ENCODE assay signal across 10 mouse cellular contexts in the genomic region with DNA sequence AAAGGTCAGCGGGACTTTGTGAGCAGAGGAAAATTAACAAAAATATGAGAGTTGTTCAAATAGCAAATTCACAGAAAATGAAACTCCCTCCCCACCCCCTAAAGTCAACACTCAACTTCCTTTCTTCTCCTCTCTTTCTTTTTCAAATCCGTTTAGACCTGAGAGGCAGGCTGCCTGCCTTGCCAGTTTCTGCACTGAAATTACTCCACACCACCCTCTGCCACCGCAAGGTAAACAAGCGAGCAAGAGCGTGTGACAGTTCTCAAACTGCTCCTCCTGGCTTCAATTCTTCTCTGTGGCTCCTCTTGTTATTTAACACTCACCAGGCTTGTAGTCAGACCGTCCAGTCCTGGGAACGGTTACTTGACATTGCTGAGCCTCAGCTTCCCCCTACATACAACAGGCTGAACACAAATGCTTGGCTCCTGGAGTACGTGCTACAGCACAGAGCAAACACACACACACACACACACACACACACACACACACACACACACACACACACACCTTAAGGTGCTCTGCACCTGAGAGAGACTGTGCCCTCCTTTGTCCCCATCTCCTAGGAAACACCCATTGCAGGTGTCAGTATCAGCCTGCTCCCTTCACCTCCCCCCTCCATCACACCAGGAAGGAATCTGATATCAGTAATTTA.
DNase-seq lines count a peak whose midpoint lies in the region; ATAC-seq and TF ChIP-seq lines count a peak whose summit lies in the region.
"Had no signal": no experiment of that assay in that cellular context is flagged by ENCODE, and none has a peak within 500 bp of the region (broad histone marks: within the 10 kb centered on the region; RNA-seq: fewer than 3 reads in every experiment).

No protein-coding gene starts in this region.

- peaks cover 9% of the 10 kb centered on the region; the same call in 1 of the 2 replicates for H3K4me1 ChIP-seq in kidney, embryonic 15.5 days
- peaks cover 25% of the 10 kb centered on the region for H3K4me1 ChIP-seq in embryonic facial prominence, embryonic 13.5 days
- no peaks in the 10 kb centered on the region for H3K4me1 ChIP-seq in lung, embryonic 14.5 days (ENCODE audit: insufficient read depth)
- H3K4me1 ChIP-seq in stomach, embryonic 14.5 days (ENCODE audit: control insufficient read depth, insufficient read depth, low read length): no peaks in the 10 kb centered on the region

- no peak overlapping the region for H3K27ac ChIP-seq in kidney, embryonic 15.5 days
- H3K27ac ChIP-seq in embryonic facial prominence, embryonic 13.5 days: 0 out of 2 replicates have a peak overlapping the region, but pooled peaks have one; percentile 22
- no peak overlapping the region; the same call in 1 of the 2 replicates for H3K27ac ChIP-seq in lung, embryonic 14.5 days (ENCODE audit: low read depth)
- H3K27ac ChIP-seq in stomach, embryonic 14.5 days (ENCODE audit: low read length): no peak overlapping the region; the same call in 1 of the 2 replicates

- no peak for ATAC-seq in kidney, embryonic 15.5 days (replicated peaks; ENCODE audit: low FRiP score)
- ATAC-seq in embryonic facial prominence, embryonic 13.5 days (ENCODE audit: insufficient number of reproducible peaks, insufficient read depth, low FRiP score, low TSS enrichment, low read depth): peak; percentile 69; the same call in 1 of the 2 replicates
- ATAC-seq in lung, embryonic 14.5 days (ENCODE audit: insufficient read depth): peak; percentile 21; the same call in 1 of the 2 replicates
- peak; percentile 53; the same call in 1 of the 2 replicates for ATAC-seq in stomach, embryonic 14.5 days (ENCODE audit: insufficient number of reproducible peaks, insufficient read depth, low FRiP score, low read depth)

- H3K27me3 ChIP-seq in kidney, embryonic 15.5 days: 0 out of 2 replicates have a peak, but pooled peaks cover 4% of the 10 kb centered on the region
- H3K27me3 ChIP-seq in embryonic facial prominence, embryonic 13.5 days: peaks cover 3% of the 10 kb centered on the region; the same call in 1 of the 2 replicates
- H3K27me3 ChIP-seq in lung, embryonic 14.5 days (ENCODE audit: insufficient read depth, low read length): no peaks in the 10 kb centered on the region
- no peaks in the 10 kb centered on the region for H3K27me3 ChIP-seq in stomach, embryonic 14.5 days (ENCODE audit: control insufficient read depth, insufficient read depth, low read length)
- H3K27me3 ChIP-seq: hindbrain, embryonic 13.5 days had no signal

- DNase-seq in kidney, adult 9 months: no peak
- peak; percentile 39 for DNase-seq in lung, embryonic 14.5 days
- no peak for DNase-seq in heart, adult 18-20 months
- no peak for DNase-seq in adrenal gland, postnatal 36 days
- DNase-seq: gastrocnemius, postnatal 14 days; kidney, adult 8-10 months had no signal

- H3K36me3 ChIP-seq in kidney, embryonic 15.5 days: no peaks in the 10 kb centered on the region
- no peaks in the 10 kb centered on the region for H3K36me3 ChIP-seq in embryonic facial prominence, embryonic 13.5 days
- no peaks in the 10 kb centered on the region for H3K36me3 ChIP-seq in lung, embryonic 14.5 days (ENCODE audit: insufficient read depth)
- H3K36me3 ChIP-seq in stomach, embryonic 14.5 days (ENCODE audit: control insufficient read depth, insufficient read depth, low read length): no peaks in the 10 kb centered on the region
- H3K36me3 ChIP-seq: hindbrain, embryonic 13.5 days had no signal

- H3K9me3 ChIP-seq in kidney, embryonic 15.5 days (replicated peaks): no peaks in the 10 kb centered on the region
- H3K9me3 ChIP-seq in embryonic facial prominence, embryonic 13.5 days: no peaks in the 10 kb centered on the region
- no peaks in the 10 kb centered on the region for H3K9me3 ChIP-seq in lung, embryonic 14.5 days (ENCODE audit: low read depth, low read length)
- no peaks in the 10 kb centered on the region for H3K9me3 ChIP-seq in stomach, embryonic 14.5 days (ENCODE audit: control insufficient read depth, low read depth, low read length)
- H3K9me3 ChIP-seq: hindbrain, embryonic 13.5 days had no signal

- WGBS in kidney, embryonic 15.5 days: 23% methylated on average over 8 of the region's 8 CpGs
- WGBS in embryonic facial prominence, embryonic 13.5 days: 31% methylated on average over 8 of the region's 8 CpGs
- 19% methylated on average over 8 of the region's 8 CpGs for WGBS in lung, embryonic 14.5 days
- WGBS in stomach, embryonic 14.5 days: 23% methylated on average over 8 of the region's 8 CpGs

- no peak overlapping the region for H3K4me3 ChIP-seq in kidney, embryonic 15.5 days (replicated peaks)
- H3K4me3 ChIP-seq in embryonic facial prominence, embryonic 13.5 days: no peak overlapping the region
- H3K4me3 ChIP-seq in lung, embryonic 14.5 days (ENCODE audit: low read depth, low read length): no peak overlapping the region
- H3K4me3 ChIP-seq in stomach, embryonic 14.5 days (ENCODE audit: low read depth, low read length): no peak overlapping the region
- H3K4me3 ChIP-seq: hindbrain, embryonic 13.5 days had no signal

- 0 out of 2 replicates have a peak overlapping the region, but pooled peaks have one; percentile 12 for H3K4me2 ChIP-seq in kidney, embryonic 15.5 days
- no peak overlapping the region for H3K4me2 ChIP-seq in embryonic facial prominence, embryonic 13.5 days
- peak overlapping the region; percentile 27; the same call in 1 of the 2 replicates for H3K4me2 ChIP-seq in lung, embryonic 14.5 days
- 0 out of 2 replicates have a peak overlapping the region, but pooled peaks have one; percentile 15 for H3K4me2 ChIP-seq in stomach, embryonic 14.5 days (replicated peaks; ENCODE audit: low read depth, low read length)
- H3K4me2 ChIP-seq: hindbrain, embryonic 13.5 days had no signal

- no peak overlapping the region for H3K9ac ChIP-seq in kidney, embryonic 15.5 days
- H3K9ac ChIP-seq in embryonic facial prominence, embryonic 13.5 days: no peak overlapping the region
- H3K9ac ChIP-seq in lung, embryonic 14.5 days: no peak overlapping the region; the same call in 1 of the 2 replicates
- no peak overlapping the region for H3K9ac ChIP-seq in stomach, embryonic 14.5 days (replicated peaks; ENCODE audit: low read depth, low read length)
- H3K9ac ChIP-seq: hindbrain, embryonic 13.5 days had no signal

- TF ChIP-seq CTCF in lung, embryonic 14.5 days (IDR thresholded peaks at IDR 0.05; ENCODE audit: low read depth): no peak; the same call in 1 of the 2 replicates
